In genomic region chr17:64242310-64242859, GRCm38 (mm10) we compare ENCODE assay signal across 15 mouse cellular contexts.
A peak's percentile ranks its signal among the peaks of the same experiment; 100 is the strongest.
DNase-seq lines count a peak whose midpoint lies in the region; ATAC-seq lines count a peak whose summit lies in the region.
"Had no signal": no experiment of that assay in that cellular context is flagged by ENCODE, and none has a peak within 500 bp of the region (broad histone marks: within the 10 kb centered on the region; RNA-seq: fewer than 3 reads in every experiment).

No protein-coding gene starts in this region.

- no peak overlapping the region for H3K4me3 ChIP-seq in hindbrain, embryonic 13.5 days
- H3K4me3 ChIP-seq in hindbrain, embryonic 10.5 days, result no peak overlapping the region
- H3K4me3 ChIP-seq in lung, embryonic 16.5 days (ENCODE audit: low read length), result no peak overlapping the region
- H3K4me3 ChIP-seq in intestine, embryonic 14.5 days (ENCODE audit: low read depth, low read length), result no peak overlapping the region
- H3K4me3 ChIP-seq in stomach, embryonic 16.5 days (replicated peaks; ENCODE audit: low read length), result no peak overlapping the region
- H3K4me3 ChIP-seq: gastrocnemius, adult 2 months; heart, adult 2 months; limb, embryonic 13.5 days; myocyte had no signal

- WGBS in hindbrain, embryonic 13.5 days, result 40% methylated on average over 9 of the region's 9 CpGs
- WGBS in hindbrain, embryonic 10.5 days, result 68% methylated on average over 9 of the region's 9 CpGs
- WGBS in lung, embryonic 16.5 days, result 43% methylated on average over 9 of the region's 9 CpGs
- 33% methylated on average over 9 of the region's 9 CpGs for WGBS in intestine, embryonic 14.5 days
- 31% methylated on average over 9 of the region's 9 CpGs for WGBS in stomach, embryonic 16.5 days

- DNase-seq in hindbrain, embryonic 10.5 days (ENCODE audit: low spot score), result no peak
- DNase-seq in lung, postnatal 4 days, result no peak
- DNase-seq in intestine, embryonic 14.5 days (ENCODE audit: low spot score), result peak; percentile 56
- DNase-seq in layer of hippocampus, adult 11-12 months (ENCODE audit: low spot score), result no peak
- DNase-seq in spleen, postnatal 14 days (ENCODE audit: low spot score in 2 of 2), result no peak
- DNase-seq: adrenal gland, adult 8-10 months; cerebellum, adult 2 months; gastrocnemius, adult 2 months; heart, adult 2 months; right cerebral cortex, postnatal 25 days had no signal

- H3K36me3 ChIP-seq in hindbrain, embryonic 13.5 days, result no peaks in the 10 kb centered on the region
- H3K36me3 ChIP-seq in hindbrain, embryonic 10.5 days, result no peaks in the 10 kb centered on the region
- H3K36me3 ChIP-seq in lung, embryonic 16.5 days (ENCODE audit: control insufficient read depth, insufficient read depth, low read length), result no peaks in the 10 kb centered on the region
- H3K36me3 ChIP-seq in intestine, embryonic 14.5 days (ENCODE audit: control insufficient read depth, insufficient read depth, low read length), result no peaks in the 10 kb centered on the region
- no peaks in the 10 kb centered on the region for H3K36me3 ChIP-seq in stomach, embryonic 16.5 days (ENCODE audit: control insufficient read depth, insufficient read depth, low read length)
- H3K36me3 ChIP-seq: limb, embryonic 13.5 days had no signal

- peak overlapping the region; percentile 69 for H3K27ac ChIP-seq in hindbrain, embryonic 13.5 days
- no peak overlapping the region for H3K27ac ChIP-seq in hindbrain, embryonic 10.5 days
- peak overlapping the region; percentile 72 for H3K27ac ChIP-seq in lung, embryonic 16.5 days (ENCODE audit: low read length)
- peak overlapping the region; percentile 67 for H3K27ac ChIP-seq in intestine, embryonic 14.5 days (ENCODE audit: low read depth)
- peak overlapping the region; percentile 92 for H3K27ac ChIP-seq in stomach, embryonic 16.5 days (ENCODE audit: low read length)
- H3K27ac ChIP-seq: gastrocnemius, adult 2 months; heart, adult 2 months; limb, embryonic 13.5 days had no signal

- no peaks in the 10 kb centered on the region for H3K9me3 ChIP-seq in hindbrain, embryonic 13.5 days
- no peaks in the 10 kb centered on the region for H3K9me3 ChIP-seq in hindbrain, embryonic 10.5 days
- no peaks in the 10 kb centered on the region for H3K9me3 ChIP-seq in lung, embryonic 16.5 days (ENCODE audit: control insufficient read depth, low read length)
- no peaks in the 10 kb centered on the region for H3K9me3 ChIP-seq in intestine, embryonic 14.5 days (ENCODE audit: control insufficient read depth, low read length)
- H3K9me3 ChIP-seq in stomach, embryonic 16.5 days (replicated peaks; ENCODE audit: control insufficient read depth, low read length), result no peaks in the 10 kb centered on the region
- H3K9me3 ChIP-seq: limb, embryonic 13.5 days had no signal

- H3K4me2 ChIP-seq in hindbrain, embryonic 13.5 days, result no peak overlapping the region
- H3K4me2 ChIP-seq in lung, embryonic 16.5 days (ENCODE audit: low read depth, low read length), result no peak overlapping the region
- H3K4me2 ChIP-seq in intestine, embryonic 14.5 days (ENCODE audit: low read length), result no peak overlapping the region
- 0 out of 2 replicates have a peak overlapping the region, but pooled peaks have one; percentile 5 for H3K4me2 ChIP-seq in stomach, embryonic 16.5 days (ENCODE audit: low read depth, low read length)
- H3K4me2 ChIP-seq: limb, embryonic 13.5 days had no signal

- H3K27me3 ChIP-seq in hindbrain, embryonic 13.5 days, result no peaks in the 10 kb centered on the region
- no peaks in the 10 kb centered on the region for H3K27me3 ChIP-seq in hindbrain, embryonic 10.5 days (ENCODE audit: insufficient read depth, poor library complexity, severe bottlenecking)
- H3K27me3 ChIP-seq in lung, embryonic 16.5 days (ENCODE audit: control insufficient read depth, insufficient read depth, low read depth, low read length), result no peaks in the 10 kb centered on the region
- H3K27me3 ChIP-seq in intestine, embryonic 14.5 days (replicated peaks; ENCODE audit: control insufficient read depth, insufficient read depth, low read length), result no peaks in the 10 kb centered on the region
- no peaks in the 10 kb centered on the region for H3K27me3 ChIP-seq in stomach, embryonic 16.5 days (ENCODE audit: control insufficient read depth, insufficient read depth, low read length)
- H3K27me3 ChIP-seq: limb, embryonic 13.5 days had no signal

- ATAC-seq in hindbrain, embryonic 13.5 days (ENCODE audit: low FRiP score), result peak; percentile 59; the same call in 1 of the 2 replicates
- peak; percentile 46; the same call in 1 of the 2 replicates for ATAC-seq in lung, embryonic 16.5 days (ENCODE audit: low read depth)
- ATAC-seq in intestine, embryonic 14.5 days (replicated peaks; ENCODE audit: low FRiP score, low TSS enrichment, low read depth), result peak; percentile 23; the same call in 1 of the 2 replicates
- ATAC-seq in stomach, embryonic 16.5 days (ENCODE audit: insufficient read depth, low FRiP score), result peak; percentile 33; the same call in 1 of the 2 replicates

- H3K9ac ChIP-seq in hindbrain, embryonic 13.5 days, result no peak overlapping the region
- H3K9ac ChIP-seq in lung, embryonic 16.5 days (ENCODE audit: low read length), result 0 out of 2 replicates have a peak overlapping the region, but pooled peaks have one; percentile 6
- H3K9ac ChIP-seq in intestine, embryonic 14.5 days (ENCODE audit: low read length), result no peak overlapping the region
- peak overlapping the region; percentile 43; the same call in 1 of the 2 replicates for H3K9ac ChIP-seq in stomach, embryonic 16.5 days (ENCODE audit: low read length)
- H3K9ac ChIP-seq: limb, embryonic 13.5 days had no signal

- H3K4me1 ChIP-seq in hindbrain, embryonic 13.5 days (replicated peaks), result peaks cover 18% of the 10 kb centered on the region
- H3K4me1 ChIP-seq in hindbrain, embryonic 10.5 days (replicated peaks), result 0 out of 2 replicates have a peak, but pooled peaks cover 5% of the 10 kb centered on the region
- peaks cover 5% of the 10 kb centered on the region for H3K4me1 ChIP-seq in lung, embryonic 16.5 days (replicated peaks; ENCODE audit: control insufficient read depth, insufficient read depth, low read length)
- peaks cover 11% of the 10 kb centered on the region for H3K4me1 ChIP-seq in intestine, embryonic 14.5 days (replicated peaks; ENCODE audit: control insufficient read depth, insufficient read depth, low read length)
- H3K4me1 ChIP-seq in stomach, embryonic 16.5 days (ENCODE audit: control insufficient read depth, insufficient read depth, low read length), result peaks cover 7% of the 10 kb centered on the region

Comparison
In these comparisons a context has a peak if more than half of its experiments do, and no peak if none do; other contexts are left out.
1. H3K9ac ChIP-seq: peak in lung, embryonic 16.5 days (single experiment) and stomach, embryonic 16.5 days (single experiment); none in hindbrain, embryonic 13.5 days (single experiment) and intestine, embryonic 14.5 days (single experiment).
2. Peak in every context shown above with its lines, with median percentiles within 50 percentile points of each other: ATAC-seq.